Mouse (Mus musculus): ENCODE data around the gene Fes. TPM values are rescaled to one million over a fixed set of nuclear protein-coding genes. Genes with fewer than 3 reads are reported as not detected.

Gene Fes
- 10 to 100 TPM; 19.3 to 21.1 TPM for total RNA-seq (2021)
- long read RNA-seq, experiment 1, partial matches to known transcripts: 2 of 11 reads
- long read RNA-seq, experiment 1, other reads (novel, unspliced or antisense): 5 of 11 reads
- long read RNA-seq, experiment 2, transcript Fes-201 (19 exons, 2,762 nt): major isoform, 16 of 28 reads
- long read RNA-seq, experiment 2, partial matches to known transcripts: 3 of 28 reads
- long read RNA-seq, experiment 2, other reads (novel, unspliced or antisense): 9 of 28 reads

DNA sequence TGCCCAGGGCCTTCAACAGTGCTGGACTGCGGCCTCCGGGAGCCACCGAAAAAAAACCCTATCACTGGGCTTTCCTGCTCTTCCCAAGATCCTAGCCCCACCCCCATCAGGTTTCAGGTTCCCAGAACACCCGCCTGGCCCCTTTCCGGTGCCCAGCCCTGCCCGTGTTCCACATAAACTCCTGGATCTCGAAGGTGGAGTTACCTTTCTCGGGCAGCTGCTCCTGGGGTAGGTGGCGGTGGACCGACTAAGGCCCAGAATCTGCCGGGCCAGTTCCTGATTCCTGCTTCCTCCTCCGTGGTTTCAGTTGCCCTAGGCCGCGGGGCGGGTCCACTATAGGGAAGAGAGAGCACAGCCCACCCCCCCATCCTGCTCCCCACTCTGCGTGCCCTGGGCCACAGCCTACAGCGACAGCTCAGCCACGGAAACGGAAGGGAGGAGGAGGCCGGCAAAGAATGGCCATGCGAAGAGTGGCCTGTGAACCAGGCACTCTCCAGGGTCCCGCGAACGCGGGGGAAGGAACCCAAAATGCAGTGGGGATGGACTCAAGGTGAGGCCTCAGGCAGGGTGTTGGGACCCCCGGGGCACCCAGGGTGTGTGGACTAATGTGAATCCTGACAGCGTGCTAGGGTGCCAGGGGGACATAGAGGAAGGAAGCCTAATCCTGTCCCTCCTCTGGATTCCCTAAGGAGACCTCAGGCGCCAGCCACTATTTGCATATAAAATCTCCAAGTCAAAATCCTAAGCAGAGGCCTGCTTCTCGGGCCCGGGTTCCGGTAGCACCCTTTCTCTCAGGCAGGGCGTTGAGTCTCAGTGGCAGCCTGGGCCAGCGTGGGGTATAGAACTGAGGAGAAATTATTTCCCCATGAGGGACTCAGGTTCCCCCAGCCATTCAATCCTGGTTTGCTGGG lies at the start of gene Fes:
TSS of gene Fes (minus strand) at position 314 of the 911 bp plus-strand sequence.
- peak in 1 of 2 experiments; percentile 47 for DNase-seq (ENCODE audit: low spot score in 2 of 2)

DNA sequence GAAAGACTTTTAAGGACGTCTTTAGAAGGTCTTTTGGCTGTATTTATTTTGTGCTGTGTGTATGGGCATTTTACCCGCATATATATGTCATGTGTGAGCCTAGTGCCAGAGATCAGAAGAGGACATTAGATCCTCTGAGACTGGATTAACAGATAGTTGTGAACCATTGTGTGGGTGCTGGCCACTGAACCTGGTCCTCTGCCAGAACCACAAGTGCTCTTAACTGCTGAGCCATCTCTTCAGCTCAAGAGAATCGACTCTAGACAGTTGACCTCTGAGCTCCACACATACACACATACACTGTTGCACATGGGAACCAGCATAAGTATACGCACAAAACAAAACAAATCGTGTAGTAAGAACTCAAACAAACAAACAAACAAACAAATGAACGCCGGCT lies 48.8 kb upstream of the Fes start:
- no peak for DNase-seq (ENCODE audit: low spot score in 2 of 2)

DNA sequence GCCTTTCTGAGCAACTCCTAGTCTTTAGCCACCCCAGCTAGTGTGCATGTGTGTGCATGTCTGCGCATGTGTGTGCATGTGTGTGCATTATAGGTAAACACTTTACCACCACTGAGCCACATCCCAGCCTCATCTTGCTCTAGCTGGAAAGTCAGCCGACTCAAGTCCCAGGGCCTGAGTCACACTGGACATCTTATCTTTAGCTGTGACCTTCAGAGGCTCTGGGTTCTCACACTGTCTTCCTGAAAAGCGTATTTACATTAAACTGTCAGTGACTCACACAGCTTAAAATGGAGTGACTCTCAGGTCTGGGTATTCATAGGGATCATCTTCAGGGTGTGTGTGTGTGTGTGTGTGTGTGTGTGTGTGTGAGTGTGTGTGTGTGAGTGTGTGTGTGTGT lies 47.8 kb upstream of the Fes start:
- no peak for DNase-seq (ENCODE audit: low spot score in 2 of 2)

DNA sequence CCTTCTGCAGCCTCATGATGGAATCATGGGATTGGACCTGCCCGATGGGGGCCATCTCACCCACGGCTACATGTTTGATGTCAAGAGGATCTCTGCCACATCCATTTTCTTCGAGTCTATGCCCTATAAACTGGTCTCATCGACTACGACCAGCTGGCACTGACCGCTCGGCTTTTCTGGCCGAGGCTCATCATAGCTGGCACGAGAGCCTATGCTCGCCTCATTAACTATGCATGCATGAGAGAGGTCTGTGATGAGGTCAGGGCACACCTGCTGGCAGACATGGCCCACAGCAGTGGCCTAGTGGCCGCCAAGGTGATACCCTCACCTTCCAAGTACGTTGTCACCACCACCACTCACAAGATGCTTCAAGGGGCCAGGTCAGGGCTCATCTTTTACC lies 41.9 kb upstream of the Fes start:
- DNase-seq (ENCODE audit: low spot score in 2 of 2): no peak

DNA sequence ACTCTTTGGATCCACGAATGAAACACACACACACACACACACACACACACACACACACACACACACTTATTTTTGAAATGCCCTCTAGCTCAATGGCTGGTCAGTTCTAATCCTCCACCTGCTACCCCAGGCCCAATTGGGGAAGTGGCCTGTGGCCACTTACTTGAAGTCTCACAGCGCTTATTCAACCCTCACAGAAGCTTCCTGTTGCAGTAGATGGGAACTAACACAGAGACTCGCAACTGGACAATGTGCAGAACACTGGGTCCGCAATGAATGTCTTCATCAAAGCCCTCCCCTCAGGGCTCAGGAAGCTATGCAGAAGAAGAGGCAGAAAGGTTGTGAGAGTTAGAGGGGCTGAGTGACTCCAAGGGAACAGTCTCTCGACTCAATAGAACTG lies 40.0 kb upstream of the Fes start:
- no peak for DNase-seq (ENCODE audit: low spot score in 2 of 2)

DNA sequence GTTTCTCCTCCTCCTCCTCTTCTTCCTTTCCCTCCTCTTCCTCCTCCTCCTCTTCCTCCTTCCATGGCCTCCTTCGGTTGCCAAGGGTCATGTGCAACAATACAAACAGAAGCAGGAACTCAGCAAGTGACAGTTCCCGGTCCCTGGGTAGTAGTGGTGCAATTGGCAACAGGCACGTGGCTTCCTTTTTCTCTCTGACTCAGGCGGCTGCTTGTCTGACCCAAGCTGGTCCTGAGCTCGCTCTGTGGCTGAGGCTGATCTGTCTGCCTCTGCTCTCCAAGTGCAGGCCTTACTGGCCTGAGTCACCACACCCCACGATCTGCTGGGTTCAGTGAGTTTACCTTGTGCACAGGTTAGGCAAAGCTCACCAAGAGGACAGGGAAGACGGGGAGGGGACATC lies 38.6 kb upstream of the Fes start:
- no peak for DNase-seq (ENCODE audit: low spot score in 2 of 2)

DNA sequence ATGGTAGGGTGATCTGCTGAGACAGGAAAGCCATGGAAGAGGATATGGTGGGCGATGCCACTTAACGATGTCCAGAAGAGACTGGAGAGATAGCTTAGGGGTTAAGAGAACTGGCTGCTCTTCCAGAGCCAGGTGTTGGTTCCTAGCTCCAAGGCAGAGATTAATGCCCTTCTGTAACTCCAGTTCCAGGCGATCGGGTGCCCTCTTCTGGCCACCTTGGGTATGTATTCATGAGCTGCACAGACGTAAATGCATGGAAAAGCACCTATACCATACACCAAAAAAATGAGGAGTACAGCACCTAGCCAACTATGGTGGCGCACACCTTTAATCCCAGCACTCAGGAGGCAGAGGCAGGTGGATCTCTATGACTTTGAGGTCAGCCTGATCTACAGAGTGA lies 37.0 kb upstream of the Fes start:
- DNase-seq (ENCODE audit: low spot score in 2 of 2): no peak

DNA sequence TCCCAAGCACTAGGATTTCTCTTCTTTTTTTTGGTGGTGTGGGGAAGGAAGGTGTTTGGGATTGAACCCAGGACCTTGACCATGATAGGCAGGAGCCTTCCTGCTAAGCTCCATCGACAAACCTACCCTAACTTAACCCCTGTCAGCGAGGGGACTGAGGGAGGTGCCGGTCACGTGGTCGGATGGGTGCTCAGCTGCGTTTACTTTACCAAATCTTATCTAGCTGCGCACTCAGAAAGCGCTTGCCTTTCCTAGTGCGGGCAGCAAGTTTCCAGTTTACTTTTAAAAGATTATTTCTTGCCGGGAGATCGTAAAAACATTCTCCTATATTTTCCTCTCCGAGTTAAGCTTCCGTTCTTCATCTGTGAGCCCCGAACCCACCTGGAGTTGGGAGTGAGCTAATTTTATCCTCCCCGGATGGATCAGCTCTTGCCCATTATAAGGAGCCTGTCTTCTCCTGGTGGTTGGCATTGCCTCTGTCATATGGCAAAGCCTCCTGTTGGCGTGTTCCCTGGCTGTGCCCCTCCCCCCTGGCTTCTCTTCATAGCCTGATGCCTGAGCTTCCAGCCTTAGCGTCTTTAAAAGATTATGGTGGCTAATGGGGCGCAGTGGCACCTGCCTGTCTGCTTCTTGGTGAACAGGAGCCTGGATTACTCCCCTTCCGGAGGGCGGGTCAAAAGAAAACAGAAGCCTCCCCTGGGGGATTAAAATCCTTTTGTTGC lies 35.2 kb upstream of the Fes start:
- DNase-seq (ENCODE audit: low spot score in 2 of 2): no peak

DNA sequence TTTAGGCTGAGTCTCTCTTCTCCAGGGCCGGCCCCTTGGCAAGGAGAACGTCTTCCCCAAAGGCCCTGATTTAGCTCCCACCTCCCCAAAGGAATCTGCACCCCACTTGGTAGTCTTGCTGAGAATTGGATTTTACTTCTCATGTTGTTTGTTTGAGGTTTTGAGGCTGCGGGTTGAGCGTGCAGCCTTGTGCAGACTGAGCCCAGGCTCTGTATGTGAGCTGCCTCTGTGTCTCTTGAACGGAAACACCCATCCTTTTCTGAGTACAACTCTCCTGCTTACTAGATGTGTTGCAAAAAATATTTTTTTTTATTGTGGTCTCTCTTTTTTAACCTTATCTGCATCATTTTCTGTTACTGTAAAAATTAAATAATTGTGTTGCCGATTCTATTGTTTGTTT lies 33.8 kb upstream of the Fes start:
- DNase-seq (ENCODE audit: low spot score in 2 of 2): no peak

DNA sequence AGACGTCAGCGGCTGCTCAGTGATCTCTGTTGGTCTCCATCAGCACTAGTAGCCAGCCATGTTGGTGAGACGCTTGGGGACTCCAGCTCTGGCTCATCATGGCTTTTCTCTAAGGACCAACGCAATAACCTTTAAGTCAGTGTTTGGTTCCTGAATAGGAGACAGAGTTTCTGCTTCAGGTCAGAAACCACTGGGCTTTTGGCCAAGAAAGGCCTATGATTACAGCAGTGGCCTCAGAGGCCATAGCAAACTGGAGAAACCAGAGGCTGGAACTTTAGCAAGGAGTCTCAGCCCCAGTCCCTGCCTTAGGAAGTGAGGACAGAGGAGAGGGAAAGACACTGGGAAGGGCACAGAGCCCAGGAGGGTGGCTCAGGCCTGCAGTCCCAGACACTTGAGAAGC lies 32.8 kb upstream of the Fes start:
- no peak for DNase-seq (ENCODE audit: low spot score in 2 of 2)

DNA sequence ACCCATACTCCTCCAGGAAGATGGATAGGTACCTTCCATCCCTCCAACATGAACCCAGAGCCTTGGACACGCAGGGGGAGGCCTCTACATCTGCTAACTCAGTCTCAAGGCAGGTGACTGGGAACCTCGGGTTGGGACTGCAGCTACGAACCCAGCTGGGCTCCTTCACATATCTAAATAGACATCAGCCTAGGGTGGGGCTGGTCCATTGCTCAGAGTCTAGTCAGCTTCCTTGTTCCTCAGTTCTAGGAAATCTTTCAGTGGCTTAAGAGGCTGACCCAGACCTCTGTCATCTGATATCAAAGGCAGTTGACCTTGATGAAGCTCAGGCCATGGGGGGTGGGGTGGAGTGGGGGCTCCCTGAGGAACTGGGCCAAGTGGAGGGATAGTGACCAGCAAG lies 31.5 kb upstream of the Fes start:
- DNase-seq (ENCODE audit: low spot score in 2 of 2): no peak

DNA sequence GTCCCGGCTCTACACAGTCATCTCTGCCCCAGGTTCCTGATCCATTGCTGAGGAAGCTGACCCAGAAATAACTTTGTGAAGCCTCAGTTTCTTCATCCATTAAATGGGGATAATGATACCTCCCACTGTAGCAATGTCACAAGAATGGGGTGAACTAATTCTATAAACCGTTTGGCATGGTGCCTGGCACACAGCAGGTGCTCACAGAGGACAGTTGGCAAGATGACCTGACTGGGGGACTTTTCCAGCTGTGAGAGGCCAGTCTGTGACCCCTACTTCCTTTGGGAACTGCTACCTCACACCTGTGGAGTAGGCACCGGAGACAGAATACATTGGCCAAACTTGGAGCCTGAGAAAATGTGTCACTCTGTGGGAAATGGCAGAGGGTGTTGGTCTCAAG lies 30.3 kb upstream of the Fes start:
- no peak for DNase-seq (ENCODE audit: low spot score in 2 of 2)

DNA sequence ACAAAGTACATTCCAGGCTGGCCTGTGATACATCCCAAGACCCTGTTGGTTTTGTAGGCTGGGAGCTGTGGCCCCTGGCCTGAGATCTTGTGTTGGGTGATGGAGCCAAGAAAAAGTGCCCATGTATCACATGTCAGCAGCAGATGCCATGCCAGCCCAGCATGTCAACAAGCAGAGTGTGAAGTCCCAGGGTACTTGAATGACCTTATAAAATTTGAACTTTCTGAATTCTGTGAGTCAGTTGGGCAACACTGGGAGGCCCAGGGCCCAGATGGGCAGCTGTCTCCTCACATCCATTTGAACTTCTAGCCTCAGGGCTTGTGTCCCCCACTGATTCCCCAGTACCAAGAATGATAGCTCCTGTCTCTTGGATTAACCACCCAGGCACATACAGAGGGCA lies 29.9 kb upstream of the Fes start:
- DNase-seq (ENCODE audit: low spot score in 2 of 2): no peak

DNA sequence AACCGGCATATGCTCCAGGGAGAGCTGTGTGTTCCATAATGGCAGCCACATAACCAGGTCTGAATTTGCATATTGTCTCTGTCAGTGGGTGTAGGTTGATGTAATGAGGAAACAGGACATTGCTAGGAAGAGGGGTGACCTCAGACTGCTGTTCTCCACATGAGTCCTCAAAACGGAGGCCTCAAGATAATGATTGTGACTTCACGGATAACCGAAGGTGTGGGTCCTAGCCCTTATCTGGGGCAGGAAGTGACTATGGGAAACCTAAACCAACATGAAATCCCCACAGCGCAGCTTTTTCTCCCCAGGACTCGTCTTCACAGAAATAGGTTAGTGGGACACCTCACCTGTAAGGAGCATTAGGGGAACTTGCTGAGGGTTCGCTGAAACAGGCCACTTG lies 29.2 kb upstream of the Fes start:
- DNase-seq (ENCODE audit: low spot score in 2 of 2): no peak

DNA sequence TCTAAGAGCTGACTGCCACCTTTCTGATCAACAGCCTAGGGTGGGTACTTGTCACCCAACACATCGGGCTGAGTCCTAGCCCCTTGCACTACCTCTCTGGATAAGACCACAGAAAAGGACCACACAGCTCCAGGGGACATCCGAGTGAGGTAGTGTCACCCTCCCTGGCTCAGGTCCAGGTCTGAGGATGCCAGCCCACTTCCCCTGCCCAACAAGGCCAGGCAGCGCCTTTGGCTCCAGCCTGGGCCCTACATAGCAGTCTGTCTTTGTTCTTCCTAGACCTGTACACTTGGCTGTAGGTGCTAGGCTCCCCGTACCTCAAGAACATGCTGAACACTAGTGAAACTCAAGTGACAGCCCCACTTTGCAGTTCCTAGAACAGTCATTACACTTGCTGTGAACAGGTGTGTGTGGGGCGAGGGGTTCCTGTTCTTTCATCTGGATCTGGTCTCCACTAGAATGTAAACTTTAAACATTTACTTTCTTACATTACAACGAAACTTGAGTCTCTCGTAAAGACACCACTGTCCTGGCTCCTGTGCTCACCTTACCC lies 26.6 kb upstream of the Fes start:
- no peak for DNase-seq (ENCODE audit: low spot score in 2 of 2)

DNA sequence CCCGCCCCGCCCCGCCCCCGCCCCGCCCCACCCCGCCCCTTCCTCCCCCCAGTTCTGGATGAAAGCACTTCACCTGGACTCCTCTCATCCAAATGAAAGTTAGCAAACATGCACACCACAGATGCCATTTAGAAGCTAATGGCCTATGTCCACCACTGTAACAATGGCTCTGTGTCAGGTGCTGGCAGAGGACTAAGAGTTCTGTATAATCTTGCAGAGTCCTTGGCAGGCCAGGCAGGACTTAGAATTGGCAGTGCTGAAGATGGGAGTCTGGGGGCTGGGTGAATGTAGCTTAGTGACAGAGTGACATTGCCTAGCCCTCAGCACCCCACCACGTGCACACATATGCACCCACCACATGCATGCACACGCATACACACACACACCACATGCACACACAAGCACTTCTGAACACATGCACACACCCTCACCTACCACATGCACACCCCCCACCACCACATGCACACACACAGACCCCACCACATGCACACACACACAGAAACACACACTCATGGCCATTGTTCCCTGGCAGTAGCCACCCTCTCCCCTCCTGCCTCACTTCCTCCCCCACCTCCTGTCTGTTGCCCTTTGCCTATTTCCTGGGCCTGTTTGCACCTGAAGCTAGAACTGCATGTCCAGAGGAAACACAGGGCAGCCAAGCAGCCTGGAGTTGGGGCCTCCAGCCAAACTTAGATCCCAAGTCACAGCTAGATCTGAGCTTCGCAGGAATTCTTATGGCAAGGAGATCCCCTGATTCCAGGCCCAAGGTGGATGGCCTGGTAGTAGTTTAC lies 26.0 kb upstream of the Fes start:
- no peak for DNase-seq (ENCODE audit: low spot score in 2 of 2)

DNA sequence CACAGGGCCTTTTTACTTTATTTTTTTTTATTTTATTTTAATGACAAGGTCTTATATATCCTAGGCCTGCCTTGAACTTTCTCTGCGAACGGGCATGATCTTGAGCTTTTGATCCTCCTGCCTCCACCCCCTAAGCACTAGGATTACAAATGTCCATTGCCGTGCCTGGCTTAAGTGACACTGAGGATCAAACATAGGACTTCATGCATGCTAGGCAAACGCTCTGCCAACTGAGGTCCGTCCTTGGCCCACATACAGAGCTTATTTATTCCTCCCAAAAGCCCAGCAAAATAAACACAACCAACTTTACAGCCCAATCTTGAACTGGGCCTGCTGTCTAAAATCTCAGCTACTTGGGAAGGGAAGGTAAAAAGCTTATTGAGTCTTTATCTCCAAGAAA lies 25.0 kb upstream of the Fes start:
- DNase-seq (ENCODE audit: low spot score in 2 of 2): no peak

DNA sequence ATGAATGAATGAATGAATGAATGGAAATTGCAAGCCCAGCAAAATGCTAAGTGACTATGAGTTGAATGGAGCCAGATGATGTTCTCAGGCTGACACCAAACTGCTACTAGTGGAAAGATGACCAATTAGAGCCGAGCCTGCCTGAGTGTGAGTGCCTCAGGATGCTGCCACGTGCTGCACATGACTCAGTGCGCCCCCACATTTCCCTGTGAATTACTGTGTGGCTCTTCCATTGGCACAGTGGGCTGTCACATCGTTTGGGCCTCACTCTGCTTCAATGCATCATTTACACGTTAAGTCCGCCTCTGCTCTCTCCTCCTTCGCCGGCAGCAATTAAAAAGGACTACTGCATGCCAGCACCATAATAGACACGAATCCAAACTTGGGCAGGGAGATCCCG lies 24.5 kb upstream of the Fes start:
- no peak for DNase-seq (ENCODE audit: low spot score in 2 of 2)

DNA sequence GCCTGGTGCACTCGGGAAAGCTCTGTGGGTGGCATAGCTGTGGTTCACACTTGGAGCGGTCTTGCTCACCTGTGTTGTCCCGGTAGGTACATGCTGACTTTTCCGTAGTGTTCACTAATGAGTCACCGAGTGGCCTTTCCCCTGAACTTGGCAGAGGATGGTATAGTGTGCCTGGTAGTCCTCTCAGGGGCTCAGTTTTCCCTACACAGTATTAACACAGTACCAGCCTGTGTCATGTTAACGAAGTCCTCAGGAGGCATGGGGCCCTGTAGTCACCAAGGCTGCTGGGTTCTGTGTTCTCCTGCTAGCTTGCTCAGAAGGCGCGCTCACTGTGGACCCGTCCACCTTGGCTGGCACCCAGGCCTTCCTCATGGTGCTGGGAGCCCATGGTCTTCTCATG lies 22.6 kb upstream of the Fes start:
- DNase-seq (ENCODE audit: low spot score in 2 of 2): no peak

DNA sequence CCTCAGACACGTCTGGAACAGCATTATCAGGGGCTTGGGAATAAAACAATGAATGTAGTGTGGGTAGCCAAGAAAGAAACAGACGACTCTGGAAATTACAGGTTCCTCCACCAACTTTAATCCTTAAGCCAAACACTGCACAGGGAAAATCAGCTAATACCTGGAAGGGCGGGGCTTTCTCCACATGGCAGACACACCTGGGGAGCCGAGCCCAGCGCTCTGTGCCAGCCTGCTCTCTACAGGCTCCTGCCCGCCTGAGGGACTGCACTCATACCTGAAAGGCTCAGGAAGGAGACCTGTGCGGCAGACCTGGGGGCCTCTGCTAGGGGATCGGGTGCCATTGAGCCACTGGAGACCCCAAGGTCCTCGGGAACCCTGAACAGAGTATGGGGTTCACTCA lies 20.0 kb upstream of the Fes start:
- no peak for DNase-seq (ENCODE audit: low spot score in 2 of 2)

DNA sequence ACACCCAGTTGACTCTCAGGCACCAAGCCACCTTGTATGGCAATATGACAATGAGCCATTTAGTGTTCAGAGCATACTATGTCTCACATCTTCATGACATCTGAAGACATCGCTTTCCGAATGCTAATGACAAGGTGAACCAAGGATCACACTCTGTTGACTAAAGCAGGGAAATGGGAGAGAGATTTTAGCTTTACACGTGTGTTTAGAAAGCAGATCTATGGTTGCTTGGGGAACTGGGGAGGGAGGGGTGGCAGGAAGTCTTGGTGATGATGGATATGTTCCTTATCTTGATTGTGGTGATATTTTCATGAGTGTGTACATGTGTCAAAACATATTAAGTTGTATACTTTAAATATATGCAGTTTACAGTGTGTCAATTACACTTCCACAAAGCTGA lies 18.4 kb upstream of the Fes start:
- no peak for DNase-seq (ENCODE audit: low spot score in 2 of 2)
